Mouse (Mus musculus) T-helper 17 cell (primary cell): ENCODE measurements around the gene Igf2bp2.

Experiments
- in situ Hi-C, 2 experiments: fragments of 300-600 bp; cut with MboI, MseI; formaldehyde crosslinking; loops; 1 replicate in 1 of 2; 2 replicates in 1 of 2; pipeline ENCODE4 v1.15.1; 2025; ENCODE audit warnings: high pct_unique_total_duplicates in 2 of 2

Gene Igf2bp2

GRCm38 (mm10) chr16:22057498-22057897, 105.6 kb downstream of the Igf2bp2 start:
- in situ Hi-C loops = loop anchor here in 1 of 2 experiments (5.0 kb wide), 1 partner anchor 70 kb away; no protein-coding TSS in a partner anchor

GRCm38 (mm10) chr16:22053411-22053810, 109.7 kb downstream of the Igf2bp2 start:
- in situ Hi-C loops = no loop called here

- in situ Hi-C loops = loop anchor here in 1 of 2 experiments (10.0 kb wide), 1 partner anchor 792 kb away; no protein-coding TSS in a partner anchor
These were observed 116.2 kb downstream of the Igf2bp2 start for GRCm38 (mm10) chr16:22046739-22047366.

- in situ Hi-C loops = loop anchor here in 1 of 2 experiments (10.0 kb wide), 1 partner anchor 791 kb away; no protein-coding TSS in a partner anchor
These were observed 117.2 kb downstream of the Igf2bp2 start for GRCm38 (mm10) chr16:22045930-22046329.

- in situ Hi-C loops = loop anchor here in 1 of 2 experiments (10.0 kb wide), 1 partner anchor 789 kb away; no protein-coding TSS in a partner anchor
These were observed 119.3 kb downstream of the Igf2bp2 start for GRCm38 (mm10) chr16:22043830-22044229.

- in situ Hi-C loops = loop anchor here in 1 of 2 experiments (10.0 kb wide), 1 partner anchor 785 kb away; no protein-coding TSS in a partner anchor
These were observed 123.1 kb downstream of the Igf2bp2 start for GRCm38 (mm10) chr16:22039978-22040377.

- in situ Hi-C loops = no loop called here
These were observed 124.5 kb downstream of the Igf2bp2 start for GRCm38 (mm10) chr16:22038554-22038953.

GRCm38 (mm10) chr16:22027474-22027873, 135.6 kb downstream of the Igf2bp2 start:
- in situ Hi-C loops = loop anchor here in 1 of 2 experiments (10.0 kb wide), 1 partner anchor 183 kb away; no protein-coding TSS in a partner anchor

GRCm38 (mm10) chr16:22022122-22022521, 141.0 kb downstream of the Igf2bp2 start:
- in situ Hi-C loops = loop anchor here (10.0 to 25.0 kb wide), 2 partner anchors 177 to 185 kb away; no protein-coding TSS in a partner anchor

GRCm38 (mm10) chr16:22015569-22015968, 147.5 kb downstream of the Igf2bp2 start:
- in situ Hi-C loops = loop anchor here in 1 of 2 experiments (25.0 kb wide), 1 partner anchor 178 kb away; no protein-coding TSS in a partner anchor

GRCm38 (mm10) chr16:22009596-22009995, 153.5 kb downstream of the Igf2bp2 start:
- in situ Hi-C loops = loop anchor here in 1 of 2 experiments (25.0 kb wide), 1 partner anchor 172 kb away; no protein-coding TSS in a partner anchor

- in situ Hi-C loops = loop anchor here in 1 of 2 experiments (25.0 kb wide), 1 partner anchor 172 kb away; no protein-coding TSS in a partner anchor
These were observed 154.0 kb downstream of the Igf2bp2 start, which contains the start of gene Senp2 for GRCm38 (mm10) chr16:22009099-22009584. Gene Senp2, plus strand, starts transcription at chr16:22009484.
